Mouse (Mus musculus) liver, postnatal 0 days (tissue): ENCODE data around the gene Pam.

Source experiments
- CTCF ChIP-seq: sonication (generic); IDR thresholded peaks from 2 replicates; pipeline ENCODE4 v1.5.1; 2016; ENCODE audit warnings: antibody characterized with exemption, low read depth
- EP300 ChIP-seq: IDR thresholded peaks from 2 replicates; pipeline ENCODE4 v1.6.1; 2016; ENCODE audit warnings: antibody characterized with exemption, low read depth, mild to moderate bottlenecking

DNA sequence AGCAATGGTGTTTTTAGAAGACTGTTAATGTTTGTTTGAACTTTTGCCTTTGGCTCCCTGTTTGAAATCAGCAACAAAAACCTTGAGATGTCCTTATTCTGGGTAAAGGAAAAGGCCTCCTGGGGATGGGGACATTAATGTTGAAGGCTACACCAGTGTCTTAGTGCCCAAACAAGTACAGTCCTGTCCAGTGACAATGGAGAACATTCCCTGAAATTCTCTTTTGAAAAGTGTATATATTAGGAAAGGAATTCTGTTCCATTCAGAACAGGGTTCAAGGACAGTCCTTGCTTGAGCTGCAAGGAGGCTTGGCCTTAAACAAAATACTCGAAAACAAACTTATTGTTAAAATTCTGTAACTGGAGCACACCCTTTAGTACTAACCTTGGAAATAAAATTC is 116.0 kb downstream of the Pam start:
- no peak for TF ChIP-seq CTCF
- TF ChIP-seq EP300, result no peak
